In genomic region chr12:3954651-3955050, GRCm38 (mm10) we compare ENCODE assay signal across 20 mouse cellular contexts. TPM values are rescaled to one million over a fixed set of nuclear protein-coding genes. Genes with fewer than 3 reads are reported as not detected.
A peak's percentile ranks its signal among the peaks of the same experiment; 100 is the strongest.
DNase-seq lines count a peak whose midpoint lies in the region; ATAC-seq and TF ChIP-seq lines count a peak whose summit lies in the region.
"Had no signal": no experiment of that assay in that cellular context is flagged by ENCODE, and none has a peak within 500 bp of the region (broad histone marks: within the 10 kb centered on the region; RNA-seq: fewer than 3 reads in every experiment).

Pomc (plus strand) TSS chr12:3954951.

- ATAC-seq in forebrain, embryonic 15.5 days (replicated peaks), result no peak
- no peak for ATAC-seq in forebrain, postnatal 0 days
- no peak for ATAC-seq in hindbrain, postnatal 0 days
- no peak for ATAC-seq in activated CD4-positive, CD25-positive, alpha-beta regulatory T cell, adult 4 months
- ATAC-seq: intestine, embryonic 16.5 days; liver, postnatal 0 days had no signal

- no peak for TF ChIP-seq CTCF in forebrain, postnatal 0 days (IDR thresholded peaks at IDR 0.05; ENCODE audit: low read depth)
- no peak for TF ChIP-seq CTCF in hindbrain, postnatal 0 days (IDR thresholded peaks at IDR 0.05; ENCODE audit: low read depth)

- H3K27ac ChIP-seq in forebrain, embryonic 15.5 days (replicated peaks), result no peak within 1 kb of the TSS
- H3K27ac ChIP-seq in forebrain, postnatal 0 days (ENCODE audit: low read depth, low read length), result no peak within 1 kb of the TSS
- no peak within 1 kb of the TSS for H3K27ac ChIP-seq in hindbrain, postnatal 0 days
- H3K27ac ChIP-seq: embryonic facial prominence, embryonic 15.5 days; heart, embryonic 15.5 days; limb, embryonic 10.5 days had no signal

- peaks cover 29% of the 10 kb centered on the region for H3K27me3 ChIP-seq in forebrain, embryonic 15.5 days
- H3K27me3 ChIP-seq in forebrain, postnatal 0 days (ENCODE audit: insufficient read depth, low read length), result peaks cover 16% of the 10 kb centered on the region
- peaks cover 19% of the 10 kb centered on the region; the same call in 1 of the 2 replicates for H3K27me3 ChIP-seq in hindbrain, postnatal 0 days (ENCODE audit: insufficient read depth, low read length)

- no peak within 1 kb of the TSS for H3K4me3 ChIP-seq in forebrain, embryonic 15.5 days
- H3K4me3 ChIP-seq in forebrain, postnatal 0 days (ENCODE audit: low read depth, low read length), result no peak within 1 kb of the TSS
- no peak within 1 kb of the TSS for H3K4me3 ChIP-seq in hindbrain, postnatal 0 days (ENCODE audit: low read length)
- H3K4me3 ChIP-seq: embryonic facial prominence, embryonic 15.5 days; heart, embryonic 15.5 days; limb, embryonic 10.5 days had no signal

- WGBS in forebrain, embryonic 15.5 days, result 24% methylated on average over 22 of the region's 22 CpGs
- 20% methylated on average over 22 of the region's 22 CpGs for WGBS in forebrain, postnatal 0 days
- WGBS in hindbrain, postnatal 0 days, result 17% methylated on average over 22 of the region's 22 CpGs

- H3K36me3 ChIP-seq in forebrain, embryonic 15.5 days, result no peaks in the 10 kb centered on the region
- no peaks in the 10 kb centered on the region for H3K36me3 ChIP-seq in forebrain, postnatal 0 days (ENCODE audit: insufficient read depth)
- no peaks in the 10 kb centered on the region for H3K36me3 ChIP-seq in hindbrain, postnatal 0 days (ENCODE audit: insufficient read depth, low read length)
- H3K36me3 ChIP-seq: embryonic facial prominence, embryonic 15.5 days; heart, embryonic 15.5 days; limb, embryonic 10.5 days had no signal

- H3K4me2 ChIP-seq in forebrain, embryonic 15.5 days (replicated peaks), result no peak within 1 kb of the TSS
- H3K4me2 ChIP-seq in forebrain, postnatal 0 days (ENCODE audit: low read depth), result no peak within 1 kb of the TSS
- H3K4me2 ChIP-seq in hindbrain, postnatal 0 days (ENCODE audit: low read depth, low read length), result peak within 1 kb of the TSS; percentile 28; the same call in 1 of the 2 replicates
- H3K4me2 ChIP-seq: embryonic facial prominence, embryonic 15.5 days; heart, embryonic 15.5 days had no signal

- no peak within 1 kb of the TSS for H3K9ac ChIP-seq in forebrain, embryonic 15.5 days (replicated peaks)
- no peak within 1 kb of the TSS for H3K9ac ChIP-seq in forebrain, postnatal 0 days
- no peak within 1 kb of the TSS for H3K9ac ChIP-seq in hindbrain, postnatal 0 days (replicated peaks; ENCODE audit: low read length)
- H3K9ac ChIP-seq: embryonic facial prominence, embryonic 15.5 days; heart, embryonic 15.5 days; liver, postnatal 0 days had no signal

- H3K4me1 ChIP-seq in forebrain, embryonic 15.5 days, result peaks cover 3% of the 10 kb centered on the region; the same call in 1 of the 2 replicates
- no peaks in the 10 kb centered on the region for H3K4me1 ChIP-seq in forebrain, postnatal 0 days (ENCODE audit: insufficient read depth)
- H3K4me1 ChIP-seq in hindbrain, postnatal 0 days (ENCODE audit: insufficient read depth, low read length), result no peaks in the 10 kb centered on the region
- H3K4me1 ChIP-seq: embryonic facial prominence, embryonic 15.5 days; heart, embryonic 15.5 days had no signal

- no peak for DNase-seq in forebrain, postnatal 0 days
- peak; percentile 11 for DNase-seq in retina, postnatal 1 day
- DNase-seq in retina, embryonic 14.5 days (ENCODE audit: low spot score), result no peak
- no peak for DNase-seq in hindbrain, postnatal 0 days (ENCODE audit: low spot score)
- DNase-seq in thymus, adult 18-20 months, result no peak
- DNase-seq: adrenal gland, adult 2 months; cerebellum, postnatal 10 days; gastrocnemius, postnatal 14 days; heart, postnatal 4 days; kidney, postnatal 36 days; liver, postnatal 0 days; lung, postnatal 10 days; thymus, postnatal 25 days had no signal

- H3K9me3 ChIP-seq in forebrain, embryonic 15.5 days, result no peaks in the 10 kb centered on the region
- no peaks in the 10 kb centered on the region for H3K9me3 ChIP-seq in forebrain, postnatal 0 days (ENCODE audit: low read length)
- H3K9me3 ChIP-seq in hindbrain, postnatal 0 days (ENCODE audit: low read length), result no peaks in the 10 kb centered on the region
- H3K9me3 ChIP-seq: embryonic facial prominence, embryonic 15.5 days; heart, embryonic 15.5 days; limb, embryonic 10.5 days had no signal

RNA-seq across cellular contexts. Expression of gene Pomc, which starts in this region (rescaled TPM):
- polyA plus RNA-seq in forebrain, embryonic 15.5 days (2015; fragmentation: Nextera tagmentation; extraction: Ambion mirVana), result 4.9 and 11.5 TPM in 2 replicates
- 3.9 and 6.7 TPM in 2 replicates for total RNA-seq in forebrain, postnatal 0 days (2014; rRNA removed)
- 3.7 and 4.8 TPM in 2 replicates for polyA plus RNA-seq in forebrain, postnatal 0 days (2015; fragmentation: Nextera tagmentation; extraction: Ambion mirVana)
- total RNA-seq in hindbrain, postnatal 0 days (2014; rRNA removed), result 5.3 and 5.7 TPM in 2 replicates
- polyA plus RNA-seq in hindbrain, postnatal 0 days (2015; fragmentation: Nextera tagmentation; extraction: Ambion mirVana), result 3.5 and 4.2 TPM in 2 replicates
- 1 to 10 TPM; 1.5 to 1.8 TPM for polyA plus RNA-seq in activated CD4-positive, CD25-positive, alpha-beta regulatory T cell, adult 4 months (2017; shearing (Covaris generic))
- polyA plus RNA-seq: liver, adult 2 months had no signal
